Mouse (Mus musculus): ENCODE measurements at regions not wholly inside any gene's neighbourhood (a gene's known extent, or its start where the extent isn't known, plus 50 kb on each side); places are given as distances from the start of the nearest gene placed in this dataset.
"Not testable (repeated sequence)": the region's sequence is repeated elsewhere in the genome, so short reads cannot be mapped to it uniquely, and the experiment has no call there.

- no peaks in the 10 kb centered on the region for H3K27me3 ChIP-seq (ENCODE audit: control insufficient read depth, insufficient read depth, low read length)
- WGBS = 20% methylated on average over 4 of the region's 4 CpGs
- DNase-seq (ENCODE audit: low spot score) (peak; percentile 71), ATAC-seq (ENCODE audit: insufficient read depth, low FRiP score, low TSS enrichment) (no peak)
- no peaks in the 10 kb centered on the region for H3K36me3 ChIP-seq (ENCODE audit: control insufficient read depth, insufficient read depth, low read length)
- no peak overlapping the region for H3K9ac ChIP-seq (ENCODE audit: low read length)
- no peaks in the 10 kb centered on the region for H3K9me3 ChIP-seq (ENCODE audit: control insufficient read depth, low read length)
- no peak overlapping the region for H3K4me2 ChIP-seq (ENCODE audit: low read depth)
- no peak overlapping the region for H3K4me3 ChIP-seq (ENCODE audit: low read depth, low read length)
- H3K27ac ChIP-seq (ENCODE audit: low read depth, low read length) = no peak overlapping the region
- H3K4me1 ChIP-seq (ENCODE audit: control insufficient read depth, insufficient read depth, low read length) = no peaks in the 10 kb centered on the region
Observed at GRCm38 (mm10) chr3:22308962-22309361, 232.5 kb downstream of the Tbl1xr1 start.

GRCm38 (mm10) chr3:22316466-22317185, 240.2 kb downstream of the Tbl1xr1 start:
- Histone ChIP-seq H3K9ac (ENCODE audit: low read length) (no peak overlapping the region), H3K9me3 (ENCODE audit: control insufficient read depth, low read length) (no peaks in the 10 kb centered on the region), H3K27me3 (ENCODE audit: control insufficient read depth, insufficient read depth, low read length) (no peaks in the 10 kb centered on the region), H3K4me1 (ENCODE audit: control insufficient read depth, insufficient read depth, low read length) (no peaks in the 10 kb centered on the region), H3K4me2 (ENCODE audit: low read depth) (no peak overlapping the region), H3K4me3 (ENCODE audit: low read depth, low read length) (no peak overlapping the region), H3K27ac (ENCODE audit: low read depth, low read length) (no peak overlapping the region), H3K36me3 (ENCODE audit: control insufficient read depth, insufficient read depth, low read length) (no peaks in the 10 kb centered on the region)
- ATAC-seq (ENCODE audit: insufficient read depth, low FRiP score, low TSS enrichment) = no peak
- no peak for DNase-seq (ENCODE audit: low spot score)
- 89% methylated on average over 10 of the region's 10 CpGs for whole genome bisulfite sequencing

GRCm38 (mm10) chr3:22320425-22320824, 244.0 kb downstream of the Tbl1xr1 start:
- not testable (repeated sequence) for H3K4me3 ChIP-seq (ENCODE audit: low read depth, low read length); H3K4me1 ChIP-seq (ENCODE audit: control insufficient read depth, insufficient read depth, low read length); H3K27ac ChIP-seq (ENCODE audit: low read depth, low read length); H3K27me3 ChIP-seq (ENCODE audit: control insufficient read depth, insufficient read depth, low read length); H3K9ac ChIP-seq (ENCODE audit: low read length); H3K36me3 ChIP-seq (ENCODE audit: control insufficient read depth, insufficient read depth, low read length); ATAC-seq (ENCODE audit: insufficient read depth, low FRiP score, low TSS enrichment); H3K9me3 ChIP-seq (ENCODE audit: control insufficient read depth, low read length); H3K4me2 ChIP-seq (ENCODE audit: low read depth); DNase-seq (ENCODE audit: low spot score)
- WGBS = 97% methylated on average over 1 of the region's 1 CpGs

GRCm38 (mm10) chr3:22331240-22331639, 254.8 kb downstream of the Tbl1xr1 start:
- H3K36me3 ChIP-seq (ENCODE audit: control insufficient read depth, insufficient read depth, low read length) = no peaks in the 10 kb centered on the region

More at GRCm38 (mm10) chr3:22331240-22331639, 254.8 kb downstream of the Tbl1xr1 start:
- no peak overlapping the region for H3K4me2 ChIP-seq (ENCODE audit: low read depth)
- no peak overlapping the region for H3K9ac ChIP-seq (ENCODE audit: low read length)
- WGBS = 85% methylated on average over 1 of the region's 1 CpGs
- ATAC-seq (ENCODE audit: insufficient read depth, low FRiP score, low TSS enrichment) (no peak), DNase-seq (ENCODE audit: low spot score) (no peak)
- no peaks in the 10 kb centered on the region for H3K4me1 ChIP-seq (ENCODE audit: control insufficient read depth, insufficient read depth, low read length)
- H3K27ac ChIP-seq (ENCODE audit: low read depth, low read length) = no peak overlapping the region
- no peaks in the 10 kb centered on the region for H3K27me3 ChIP-seq (ENCODE audit: control insufficient read depth, insufficient read depth, low read length)
- H3K4me3 ChIP-seq (ENCODE audit: low read depth, low read length) = no peak overlapping the region
- H3K9me3 ChIP-seq (ENCODE audit: control insufficient read depth, low read length) = no peaks in the 10 kb centered on the region
